Mouse (Mus musculus) heart, embryonic 11.5 days (tissue): ENCODE measurements around the gene B4galnt3. TPM values are rescaled to one million over a fixed set of nuclear protein-coding genes. Genes with fewer than 3 reads are reported as not detected.

Experiments used
- ATAC-seq: fragments of 200-750 bp; cut with Nextera tagmentation; replicated peaks from 2 replicates; pipeline ENCODE4 v1.8.0; 2017; ENCODE audit warnings: moderate library complexity; ENCODE audit not compliant: insufficient number of reproducible peaks, low FRiP score, low TSS enrichment
- H3K27ac ChIP-seq: fragments of 300-500 bp; sonication (generic); 2 replicates; pipeline ENCODE4 v1.5.1; 2014; ENCODE audit warnings: mild to moderate bottlenecking, low read depth, low read length
- H3K27me3 ChIP-seq: fragments of 300-500 bp; sonication (generic); 2 replicates; pipeline ENCODE4 v1.6.1; 2014; ENCODE audit warnings: mild to moderate bottlenecking, low read length, mixed read lengths; ENCODE audit not compliant: control insufficient read depth, insufficient read depth
- H3K36me3 ChIP-seq: fragments of 300-500 bp; sonication (generic); 2 replicates; pipeline ENCODE4 v1.6.1; 2014; ENCODE audit warnings: mild to moderate bottlenecking, low read length, moderate library complexity, mixed read lengths; ENCODE audit not compliant: control insufficient read depth, insufficient read depth
- H3K4me1 ChIP-seq: fragments of 300-500 bp; sonication (generic); 2 replicates; pipeline ENCODE4 v1.6.1; 2014; ENCODE audit warnings: low read length; ENCODE audit not compliant: control insufficient read depth, insufficient read depth
- H3K4me2 ChIP-seq: fragments of 300-500 bp; sonication (generic); 2 replicates; pipeline ENCODE4 v1.6.1; 2014; ENCODE audit warnings: mild to moderate bottlenecking, moderate library complexity
- H3K4me3 ChIP-seq: fragments of 300-500 bp; sonication (generic); 2 replicates; pipeline ENCODE4 v1.5.1; 2014; ENCODE audit warnings: low read depth, low read length
- H3K9ac ChIP-seq: fragments of 300-500 bp; sonication (generic); 2 replicates; pipeline ENCODE4 v1.6.1; 2014; ENCODE audit warnings: mild to moderate bottlenecking, low read depth, low read length, moderate library complexity
- H3K9me3 ChIP-seq: fragments of 300-500 bp; sonication (generic); replicated peaks from 2 replicates; pipeline ENCODE4 v1.6.1; 2016; ENCODE audit warnings: low read length; ENCODE audit not compliant: control insufficient read depth
- WGBS: fragments of 180-500 bp; shearing (Covaris S2); extraction: QIAGEN DNeasy Blood & Tissue Kit; methylation state at CpG from one replicate; pipeline ENCODE4 v1.1.7; 2014; ENCODE audit not compliant: insufficient replicate concordance; 5-methylcytosine and 5-hydroxymethylcytosine counted together
- polyA plus RNA-seq: library from polyadenylated mRNA; unstranded; fragments of >200 nt; fragmentation: Nextera tagmentation; extraction: Ambion mirVana; gene quantifications from 2 replicates; pipeline ENCODE4 v1.2.1, GENCODE M21; 2014

Gene B4galnt3
- polyA plus RNA-seq, 1 experiment from 2014 or later: 0.19 TPM

DNA sequence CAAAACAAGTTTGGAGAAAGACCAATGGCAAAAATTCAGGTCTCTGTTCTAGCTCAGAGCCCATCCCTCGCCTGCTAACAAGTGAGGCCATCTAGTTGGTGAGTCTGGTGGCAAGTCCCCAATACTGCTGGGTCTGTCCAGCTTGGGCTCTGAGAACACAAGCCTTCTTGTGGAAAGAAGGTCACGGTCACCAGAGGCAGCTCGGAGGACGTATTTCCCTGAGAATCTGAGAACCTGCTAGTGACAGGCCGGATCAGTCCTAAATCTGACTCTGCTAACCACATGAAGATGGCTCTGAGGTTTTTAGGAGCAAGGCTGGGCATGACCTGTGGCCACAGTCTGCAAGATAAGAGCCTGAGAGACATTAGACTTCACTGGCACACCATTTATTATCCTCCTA lies 47.7 kb downstream of the B4galnt3 start:
- H3K9me3 ChIP-seq: no peaks in the 10 kb centered on the region
- 76% methylated on average over 5 of the region's 5 CpGs for WGBS

DNA sequence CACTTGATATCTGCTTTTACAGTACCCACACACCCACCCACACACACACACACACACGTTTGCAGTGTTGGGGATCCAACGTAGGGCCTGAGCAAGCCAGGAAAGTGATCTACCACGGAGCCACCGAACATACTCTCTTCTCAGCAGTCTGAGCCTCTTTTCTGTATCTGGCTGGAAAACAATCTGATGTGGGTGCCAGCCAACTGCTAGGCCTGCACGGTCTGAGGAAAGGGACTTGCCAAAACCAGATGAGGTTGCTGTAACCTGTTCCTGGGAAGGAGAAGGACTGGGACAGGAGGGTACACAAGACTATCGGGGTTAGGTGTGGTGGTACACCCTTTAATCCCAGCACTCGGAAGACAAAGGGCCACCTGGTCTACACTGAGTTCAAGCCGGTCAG lies 51.1 kb downstream of the B4galnt3 start:
- 67% methylated on average over 8 of the region's 8 CpGs for WGBS
- no peaks in the 10 kb centered on the region for H3K4me1 ChIP-seq
- no peaks in the 10 kb centered on the region for H3K9me3 ChIP-seq
- H3K27me3 ChIP-seq: no peaks in the 10 kb centered on the region
- no peak overlapping the region for H3K9ac ChIP-seq
- H3K36me3 ChIP-seq: no peaks in the 10 kb centered on the region
- no peak for ATAC-seq
- H3K4me3 ChIP-seq: no peak overlapping the region
- no peak overlapping the region for H3K27ac ChIP-seq
- no peak overlapping the region for H3K4me2 ChIP-seq

More for the DNA sequence above, 47.7 kb downstream of the B4galnt3 start:
- ATAC-seq: no peak
- Histone ChIP-seq H3K36me3 (no peaks in the 10 kb centered on the region), H3K4me2 (no peak overlapping the region), H3K4me3 (no peak overlapping the region), H3K9ac (no peak overlapping the region), H3K27ac (no peak overlapping the region), H3K27me3 (no peaks in the 10 kb centered on the region), H3K4me1 (no peaks in the 10 kb centered on the region)

DNA sequence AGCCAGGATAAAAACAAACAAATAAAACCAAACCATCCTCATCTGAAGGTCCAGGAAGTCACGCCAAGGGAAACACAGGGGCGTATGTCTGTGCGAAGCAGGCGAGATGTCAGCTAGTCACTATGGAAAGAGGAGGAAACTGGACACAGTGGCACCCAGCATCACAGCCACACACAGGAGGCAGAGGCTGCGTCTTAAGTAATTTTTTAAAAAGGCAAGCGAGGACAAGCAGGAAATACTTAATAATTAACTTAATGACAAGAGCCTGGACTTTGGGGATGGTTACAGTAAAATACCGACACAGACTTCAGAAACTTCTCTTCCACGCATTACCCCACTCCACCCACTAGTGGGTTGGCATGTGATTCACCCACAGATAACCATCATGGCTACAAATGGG lies 51.8 kb downstream of the B4galnt3 start:
- Histone ChIP-seq H3K27ac (no peak overlapping the region), H3K27me3 (no peaks in the 10 kb centered on the region), H3K4me1 (no peaks in the 10 kb centered on the region), H3K9me3 (no peaks in the 10 kb centered on the region), H3K9ac (no peak overlapping the region), H3K4me2 (no peak overlapping the region), H3K36me3 (no peaks in the 10 kb centered on the region), H3K4me3 (no peak overlapping the region)
- WGBS: 80% methylated on average over 8 of the region's 8 CpGs
- ATAC-seq: no peak

DNA sequence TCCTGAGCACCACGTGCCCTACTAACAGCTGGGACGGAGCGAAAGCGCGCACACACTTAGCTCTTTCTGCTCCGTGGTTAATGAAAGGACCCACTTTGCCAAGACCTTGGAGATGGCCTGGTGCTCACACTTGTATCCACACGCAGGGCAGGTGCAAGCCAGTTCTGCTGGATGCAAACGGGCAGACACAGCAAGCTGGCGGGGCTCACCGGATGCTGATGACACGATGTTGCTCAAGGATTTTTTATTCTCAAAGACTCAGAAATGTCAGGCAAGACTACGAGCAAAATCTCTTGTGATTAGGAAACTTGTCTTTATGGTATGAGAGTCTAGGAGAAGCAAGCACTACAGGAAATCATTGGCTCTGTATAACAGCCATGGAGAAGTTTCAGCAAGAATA lies 52.9 kb downstream of the B4galnt3 start:
- Histone ChIP-seq H3K27me3 (no peaks in the 10 kb centered on the region), H3K4me1 (no peaks in the 10 kb centered on the region), H3K36me3 (no peaks in the 10 kb centered on the region), H3K4me2 (no peak overlapping the region), H3K27ac (no peak overlapping the region), H3K4me3 (no peak overlapping the region), H3K9ac (no peak overlapping the region), H3K9me3 (no peaks in the 10 kb centered on the region)
- no peak for ATAC-seq
- 89% methylated on average over 12 of the region's 12 CpGs for WGBS

DNA sequence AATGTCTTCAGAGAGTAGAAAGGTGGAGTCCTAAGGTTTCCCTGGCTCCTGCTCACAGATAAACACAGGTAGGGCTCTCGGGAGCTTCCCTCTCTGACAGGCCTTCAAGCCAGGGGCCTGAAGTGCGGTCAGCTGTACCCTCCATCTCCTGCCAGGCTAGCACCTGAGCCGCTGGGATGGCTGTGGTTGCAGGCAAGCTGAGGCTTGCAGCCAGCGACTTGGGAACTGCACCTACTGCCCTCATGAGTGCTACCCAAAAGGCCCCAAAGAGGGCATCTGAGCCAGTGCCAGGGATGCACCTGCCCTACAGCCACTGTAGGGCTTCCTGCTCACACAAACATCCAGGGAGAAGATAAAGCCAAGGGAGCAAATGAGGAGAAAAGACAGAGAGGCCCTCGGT lies 53.9 kb downstream of the B4galnt3 start:
- Histone ChIP-seq H3K36me3 (no peaks in the 10 kb centered on the region), H3K27ac (no peak overlapping the region), H3K9me3 (no peaks in the 10 kb centered on the region), H3K27me3 (no peaks in the 10 kb centered on the region), H3K4me1 (peaks cover 7% of the 10 kb centered on the region; the same call in 1 of the 2 replicates), H3K4me3 (no peak overlapping the region), H3K4me2 (no peak overlapping the region), H3K9ac (no peak overlapping the region)
- WGBS: 76% methylated on average over 5 of the region's 5 CpGs
- no peak for ATAC-seq

DNA sequence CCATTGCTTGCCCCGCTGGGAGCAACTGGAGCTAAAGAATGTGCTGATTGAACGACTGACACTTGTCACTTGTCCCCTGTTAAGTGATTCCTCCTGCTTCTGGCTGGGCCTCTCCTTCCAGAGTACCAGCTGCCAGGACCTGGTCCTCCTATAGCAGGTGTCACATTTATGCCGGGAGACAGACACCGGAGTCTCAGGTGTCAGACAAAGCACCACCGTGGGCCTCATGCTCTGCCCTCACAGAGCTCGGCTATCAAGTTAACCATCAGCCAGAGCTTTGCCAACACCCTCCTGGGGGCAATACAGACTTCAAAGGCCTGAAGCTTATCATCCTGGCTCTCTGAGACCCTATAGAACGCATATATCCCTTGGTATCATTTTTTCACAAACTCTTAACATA lies 58.5 kb downstream of the B4galnt3 start:
- WGBS: 40% methylated on average over 7 of the region's 7 CpGs

DNA sequence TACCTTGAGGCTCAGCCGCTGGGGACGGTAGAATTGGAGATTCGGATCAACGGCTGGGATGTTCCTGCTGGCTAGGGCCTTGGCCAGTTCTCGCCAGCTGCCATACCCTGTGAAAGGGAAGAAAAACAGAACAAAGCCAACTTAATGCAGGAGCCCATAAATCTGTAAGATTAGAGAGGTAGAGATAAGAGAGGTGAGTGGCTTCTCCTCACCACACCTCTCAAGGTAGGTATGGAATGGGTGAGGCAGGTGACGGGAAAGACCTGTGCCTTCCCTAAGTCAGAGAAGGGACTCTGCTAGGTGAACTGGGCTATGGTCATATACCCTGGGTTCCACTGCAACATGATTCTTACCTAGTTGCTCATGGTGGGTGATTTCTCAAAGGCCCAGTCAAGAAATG lies 61.5 kb downstream of the B4galnt3 start:
- H3K9ac ChIP-seq: no peak overlapping the region
- H3K27ac ChIP-seq: no peak overlapping the region
- no peaks in the 10 kb centered on the region for H3K36me3 ChIP-seq
- 89% methylated on average over 6 of the region's 6 CpGs for WGBS
- H3K4me1 ChIP-seq: peaks cover 7% of the 10 kb centered on the region; the same call in 1 of the 2 replicates
- no peaks in the 10 kb centered on the region for H3K9me3 ChIP-seq
- no peaks in the 10 kb centered on the region for H3K27me3 ChIP-seq
- no peak for ATAC-seq
- H3K4me3 ChIP-seq: no peak overlapping the region
- no peak overlapping the region for H3K4me2 ChIP-seq

More for the DNA sequence above, 58.5 kb downstream of the B4galnt3 start:
- Histone ChIP-seq H3K27ac (no peak overlapping the region), H3K9me3 (no peaks in the 10 kb centered on the region), H3K9ac (no peak overlapping the region), H3K4me3 (no peak overlapping the region), H3K4me2 (no peak overlapping the region), H3K27me3 (no peaks in the 10 kb centered on the region), H3K4me1 (peaks cover 7% of the 10 kb centered on the region; the same call in 1 of the 2 replicates), H3K36me3 (no peaks in the 10 kb centered on the region)
- ATAC-seq: no peak

DNA sequence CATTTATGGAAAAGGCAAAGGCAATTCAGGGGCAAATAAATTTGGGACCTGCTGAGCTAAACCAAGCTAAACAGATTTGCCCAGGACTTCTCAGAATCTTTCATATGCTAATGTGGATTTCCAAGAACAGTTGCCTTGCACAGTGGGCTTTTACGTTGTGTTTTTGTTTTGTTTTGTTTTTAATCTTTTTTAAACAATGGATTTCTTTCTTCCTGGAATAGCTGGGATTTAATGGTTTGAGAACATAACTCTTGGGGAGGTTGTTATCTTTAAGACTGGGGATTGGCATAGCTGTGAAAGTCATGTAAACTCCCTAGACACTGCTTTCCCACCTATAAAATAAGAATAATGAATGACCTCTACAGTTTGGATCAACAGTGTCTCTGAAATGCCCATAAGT lies 63.9 kb downstream of the B4galnt3 start:
- Histone ChIP-seq H3K4me1 (peaks cover 4% of the 10 kb centered on the region), H3K9ac (no peak overlapping the region), H3K36me3 (no peaks in the 10 kb centered on the region), H3K27ac (no peak overlapping the region), H3K27me3 (no peaks in the 10 kb centered on the region), H3K9me3 (no peaks in the 10 kb centered on the region), H3K4me3 (no peak overlapping the region), H3K4me2 (no peak overlapping the region)
- no peak for ATAC-seq
- 51% methylated on average over 1 of the region's 1 CpGs for WGBS

DNA sequence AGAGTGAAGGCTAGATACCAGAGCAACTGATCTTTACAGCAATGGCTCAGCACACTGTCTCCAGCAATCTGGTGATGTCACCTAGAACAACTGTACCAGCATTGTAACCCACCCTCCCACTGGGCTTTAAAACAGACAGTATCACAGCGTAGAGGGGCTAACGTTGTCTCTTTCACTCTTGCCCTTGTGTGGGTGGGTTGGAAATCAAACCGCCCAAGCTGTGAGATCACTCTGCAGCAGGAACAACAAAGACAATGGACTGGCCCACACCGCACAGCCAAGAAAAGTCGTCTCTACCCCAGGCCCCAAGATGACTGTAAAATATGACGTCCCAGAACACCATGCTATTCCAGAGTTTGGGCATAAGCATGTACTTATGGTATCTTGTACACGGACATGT lies 64.6 kb downstream of the B4galnt3 start:
- no peaks in the 10 kb centered on the region for H3K27me3 ChIP-seq
- no peaks in the 10 kb centered on the region for H3K9me3 ChIP-seq
- H3K4me3 ChIP-seq: no peak overlapping the region
- H3K9ac ChIP-seq: no peak overlapping the region
- no peak overlapping the region for H3K27ac ChIP-seq
- H3K36me3 ChIP-seq: no peaks in the 10 kb centered on the region
- no peak overlapping the region for H3K4me2 ChIP-seq
- peaks cover 8% of the 10 kb centered on the region; the same call in 1 of the 2 replicates for H3K4me1 ChIP-seq
- ATAC-seq: no peak
- WGBS: 70% methylated on average over 7 of the region's 7 CpGs
